Mouse (Mus musculus): ENCODE results near the gene Dvl3.

DNA sequence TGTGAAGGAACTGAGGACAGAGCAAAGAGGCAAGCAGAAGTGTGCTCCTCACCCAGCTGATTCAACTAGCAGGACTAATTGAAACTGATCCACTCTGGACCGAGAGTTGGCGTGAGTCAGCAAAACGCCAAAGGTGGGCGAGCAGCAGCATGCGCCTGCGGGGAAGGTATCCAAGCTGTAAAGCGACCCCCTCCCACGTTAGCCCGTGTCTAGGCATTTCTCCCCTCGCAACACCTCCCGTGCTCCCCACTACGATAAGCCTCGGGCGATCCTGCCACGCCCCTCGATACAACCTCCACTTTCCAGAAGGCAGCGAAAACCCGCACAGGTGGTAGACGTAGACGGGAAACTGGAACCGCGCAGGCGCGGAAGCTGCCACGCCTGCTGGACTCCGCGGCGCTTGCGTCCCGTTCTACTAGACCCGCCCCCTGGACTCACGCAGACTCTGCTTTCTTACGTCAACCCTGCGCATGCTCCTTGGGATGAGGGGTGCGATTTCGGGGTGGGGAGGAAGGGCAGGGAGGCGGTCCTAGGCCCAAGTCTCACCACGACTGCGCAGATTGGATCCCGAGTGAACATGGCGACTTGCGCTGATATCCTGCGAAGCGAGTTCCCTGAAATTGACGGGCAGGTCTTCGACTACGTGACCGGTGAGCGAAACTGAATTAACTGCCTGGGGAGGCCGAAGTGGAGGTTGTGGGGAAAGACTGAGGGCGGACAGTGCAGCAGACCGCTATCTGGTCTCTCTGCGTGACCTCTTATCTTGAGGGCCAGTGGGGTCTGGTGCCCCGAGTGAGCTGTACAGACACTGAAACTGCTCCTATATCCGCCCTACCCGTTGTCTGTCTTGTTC is 31.5 kb downstream of the Dvl3 start, which contains the start of gene Abcf3:
- no peak; the same call in 2 of the 3 replicates for TF ChIP-seq GATA1 (IDR thresholded peaks at IDR 0.05; ENCODE audit: borderline replicate concordance, low read length)
- peak; percentile 5; the same call in 1 of the 2 replicates for TF ChIP-seq FLI1 (IDR thresholded peaks at IDR 0.05; ENCODE audit: low read length)
